Comparison of ENCODE assay signal across 7 mouse cellular contexts in genomic region chr8:69271203-69271554, GRCm38 (mm10). TPM values are rescaled to one million over a fixed set of nuclear protein-coding genes. Genes with fewer than 3 reads are reported as not detected.
A peak's percentile ranks its signal among the peaks of the same experiment; 100 is the strongest.
DNase-seq lines count a peak whose midpoint lies in the region; ATAC-seq and TF ChIP-seq lines count a peak whose summit lies in the region.

No protein-coding gene starts in this region.

- no peak for TF ChIP-seq CTCF in lung, postnatal 0 days (IDR thresholded peaks at IDR 0.05)

- H3K4me3 ChIP-seq in lung, postnatal 0 days (ENCODE audit: low read depth, low read length): peak overlapping the region; percentile 48
- peak overlapping the region; percentile 55 for H3K4me3 ChIP-seq in forebrain, embryonic 11.5 days (ENCODE audit: low read depth, low read length)
- peak overlapping the region; percentile 70 for H3K4me3 ChIP-seq in limb, embryonic 13.5 days
- H3K4me3 ChIP-seq in stomach, embryonic 14.5 days (ENCODE audit: low read depth, low read length): peak overlapping the region; percentile 55

- intact Hi-C loops in left cerebral cortex, postnatal 36 days (cut with DNase I): loop anchor here (5.0 kb wide), 1 partner anchor 64 kb away; the partner anchor contains the start of gene Zfp930

- no peaks in the 10 kb centered on the region for H3K4me1 ChIP-seq in lung, postnatal 0 days (ENCODE audit: insufficient read depth, low read depth, low read length)
- H3K4me1 ChIP-seq in forebrain, embryonic 11.5 days (replicated peaks; ENCODE audit: control insufficient read depth, insufficient read depth, low read length): peaks cover 2% of the 10 kb centered on the region; the same call in 1 of the 2 replicates
- H3K4me1 ChIP-seq in limb, embryonic 13.5 days: peaks cover 9% of the 10 kb centered on the region
- 0 out of 2 replicates have a peak, but pooled peaks cover 3% of the 10 kb centered on the region for H3K4me1 ChIP-seq in stomach, embryonic 14.5 days (ENCODE audit: control insufficient read depth, insufficient read depth, low read length)

- H3K9me3 ChIP-seq in lung, postnatal 0 days (ENCODE audit: low read length): no peaks in the 10 kb centered on the region
- H3K9me3 ChIP-seq in forebrain, embryonic 11.5 days (ENCODE audit: control insufficient read depth, low read length): no peaks in the 10 kb centered on the region
- H3K9me3 ChIP-seq in limb, embryonic 13.5 days: 0 out of 2 replicates have a peak, but pooled peaks cover 4% of the 10 kb centered on the region
- H3K9me3 ChIP-seq in stomach, embryonic 14.5 days (ENCODE audit: control insufficient read depth, low read depth, low read length): no peaks in the 10 kb centered on the region

- no peak overlapping the region for H3K27ac ChIP-seq in lung, postnatal 0 days (ENCODE audit: low read length)
- peak overlapping the region; percentile 47; the same call in 1 of the 2 replicates for H3K27ac ChIP-seq in forebrain, embryonic 11.5 days (ENCODE audit: low read depth, low read length)
- peak overlapping the region; percentile 85 for H3K27ac ChIP-seq in limb, embryonic 13.5 days
- H3K27ac ChIP-seq in stomach, embryonic 14.5 days (ENCODE audit: low read length): peak overlapping the region; percentile 77; the same call in 1 of the 2 replicates

- no peaks in the 10 kb centered on the region for H3K36me3 ChIP-seq in lung, postnatal 0 days (ENCODE audit: insufficient read depth, low read length)
- no peaks in the 10 kb centered on the region for H3K36me3 ChIP-seq in forebrain, embryonic 11.5 days (ENCODE audit: control insufficient read depth, insufficient read depth, low read length)
- H3K36me3 ChIP-seq in limb, embryonic 13.5 days: peaks cover 19% of the 10 kb centered on the region
- H3K36me3 ChIP-seq in stomach, embryonic 14.5 days (ENCODE audit: control insufficient read depth, insufficient read depth, low read length): no peaks in the 10 kb centered on the region

- no peaks in the 10 kb centered on the region for H3K27me3 ChIP-seq in lung, postnatal 0 days (replicated peaks; ENCODE audit: insufficient read depth, low read length)
- H3K27me3 ChIP-seq in forebrain, embryonic 11.5 days (ENCODE audit: control insufficient read depth, insufficient read depth, low read length): no peaks in the 10 kb centered on the region
- H3K27me3 ChIP-seq in limb, embryonic 13.5 days: no peaks in the 10 kb centered on the region
- no peaks in the 10 kb centered on the region for H3K27me3 ChIP-seq in stomach, embryonic 14.5 days (ENCODE audit: control insufficient read depth, insufficient read depth, low read length)

- 13% methylated on average over 6 of the region's 6 CpGs for whole genome bisulfite sequencing in lung, postnatal 0 days
- 18% methylated on average over 6 of the region's 6 CpGs for WGBS in forebrain, embryonic 11.5 days
- 13% methylated on average over 6 of the region's 6 CpGs for WGBS in limb, embryonic 13.5 days
- 16% methylated on average over 6 of the region's 6 CpGs for WGBS in stomach, embryonic 14.5 days

- peak; percentile 59 for ATAC-seq in lung, postnatal 0 days
- peak; percentile 88 for ATAC-seq in forebrain, embryonic 11.5 days (replicated peaks; ENCODE audit: low FRiP score)
- ATAC-seq in limb, embryonic 13.5 days (ENCODE audit: low FRiP score, low read depth): peak; percentile 88
- peak; percentile 79; the same call in 1 of the 2 replicates for ATAC-seq in stomach, embryonic 14.5 days (ENCODE audit: insufficient number of reproducible peaks, insufficient read depth, low FRiP score, low read depth)

- peak; percentile 15 for DNase-seq in lung, postnatal 0 days (ENCODE audit: low spot score)
- DNase-seq in lung, postnatal 36 days: no peak
- DNase-seq in forebrain, embryonic 11.5 days (ENCODE audit: low spot score): no peak
- DNase-seq in left cerebral cortex, postnatal 36 days (ENCODE audit: low spot score in 2 of 2): no peak
- no peak for DNase-seq in cerebellum, adult 11-12 months

- peak overlapping the region; percentile 47 for H3K9ac ChIP-seq in lung, postnatal 0 days (replicated peaks; ENCODE audit: low read depth)
- H3K9ac ChIP-seq in forebrain, embryonic 11.5 days (ENCODE audit: low read length): peak overlapping the region; percentile 79
- H3K9ac ChIP-seq in limb, embryonic 13.5 days: peak overlapping the region; percentile 84
- peak overlapping the region; percentile 54 for H3K9ac ChIP-seq in stomach, embryonic 14.5 days (replicated peaks; ENCODE audit: low read depth, low read length)

- peak overlapping the region; percentile 72 for H3K4me2 ChIP-seq in lung, postnatal 0 days (replicated peaks; ENCODE audit: low read depth, low read length)
- H3K4me2 ChIP-seq in forebrain, embryonic 11.5 days (ENCODE audit: low read depth, low read length, severe bottlenecking): peak overlapping the region; percentile 46
- peak overlapping the region; percentile 68 for H3K4me2 ChIP-seq in limb, embryonic 13.5 days (replicated peaks)
- peak overlapping the region; percentile 45 for H3K4me2 ChIP-seq in stomach, embryonic 14.5 days (replicated peaks; ENCODE audit: low read depth, low read length)

- no peak for TF ChIP-seq EP300 in lung, postnatal 0 days (IDR thresholded peaks at IDR 0.05)

RNA-seq across cellular contexts. Expression of gene D130040H23Rik, which starts 0.3 kb away (rescaled TPM):
- 1.6 and 1.7 TPM in 2 replicates for polyA plus RNA-seq in lung, postnatal 0 days (2015; fragmentation: Nextera tagmentation; extraction: Ambion mirVana)
- 6.2 and 9.4 TPM in 2 replicates for polyA plus RNA-seq in forebrain, embryonic 11.5 days (2014; fragmentation: Nextera tagmentation; extraction: Ambion mirVana)
- polyA plus RNA-seq in limb, embryonic 13.5 days (2015; fragmentation: Nextera tagmentation; extraction: Ambion mirVana): 7.5 and 7.7 TPM in 2 replicates
- 7.6 and 9.3 TPM in 2 replicates for polyA plus RNA-seq in stomach, embryonic 14.5 days (2014; fragmentation: Nextera tagmentation; extraction: Ambion mirVana)
- total RNA-seq in left cerebral cortex, postnatal 36 days (2021): 10 to 100 TPM; 16.6 to 30.2 TPM
